Mouse (Mus musculus) megakaryocyte, embryonic 14.5 days (primary cell): ENCODE results near the gene Gm21885. TPM values are rescaled to one million over a fixed set of nuclear protein-coding genes. Genes with fewer than 3 reads are reported as not detected.
A peak's percentile ranks its signal among the peaks of the same experiment; 100 is the strongest.

Experiments used
- H3K27me3 ChIP-seq: replicated peaks from 2 replicates; pipeline ENCODE3; 2012; ENCODE audit warnings: inconsistent platforms
- H3K36me3 ChIP-seq: replicated peaks from 2 replicates; pipeline ENCODE3; 2012; ENCODE audit warnings: low read length, inconsistent platforms, mixed read lengths
- H3K4me1 ChIP-seq: 2 replicates; pipeline ENCODE4 v1.6.1; 2012; ENCODE audit warnings: inconsistent platforms
- H3K4me3 ChIP-seq: replicated peaks from 2 replicates; pipeline ENCODE3; 2012; ENCODE audit warnings: moderate library complexity, mild to moderate bottlenecking, inconsistent platforms
- H3K9me3 ChIP-seq: 2 replicates; pipeline ENCODE4 v1.6.1; 2012; ENCODE audit warnings: inconsistent platforms
- FLI1 ChIP-seq: IDR thresholded peaks from 2 replicates; pipeline ENCODE4 v1.6.1; 2012; ENCODE audit warnings: low read length, inconsistent platforms, mixed read lengths
- GATA1 ChIP-seq: IDR thresholded peaks from 3 replicates; pipeline ENCODE4 v1.6.1; 2012; ENCODE audit warnings: mixed read lengths, low read length, inconsistent platforms, borderline replicate concordance
- polyA plus RNA-seq: library from polyadenylated mRNA; stranded (reverse); fragments of >175 nt; gene quantifications from 2 replicates; pipeline ENCODE4 v1.2.3, GENCODE M21; 2012; ENCODE audit warnings: low replicate concordance; ENCODE audit not compliant: insufficient read depth

Gm21885 gene
- polyA plus RNA-seq, 1 experiment: not detected

DNA sequence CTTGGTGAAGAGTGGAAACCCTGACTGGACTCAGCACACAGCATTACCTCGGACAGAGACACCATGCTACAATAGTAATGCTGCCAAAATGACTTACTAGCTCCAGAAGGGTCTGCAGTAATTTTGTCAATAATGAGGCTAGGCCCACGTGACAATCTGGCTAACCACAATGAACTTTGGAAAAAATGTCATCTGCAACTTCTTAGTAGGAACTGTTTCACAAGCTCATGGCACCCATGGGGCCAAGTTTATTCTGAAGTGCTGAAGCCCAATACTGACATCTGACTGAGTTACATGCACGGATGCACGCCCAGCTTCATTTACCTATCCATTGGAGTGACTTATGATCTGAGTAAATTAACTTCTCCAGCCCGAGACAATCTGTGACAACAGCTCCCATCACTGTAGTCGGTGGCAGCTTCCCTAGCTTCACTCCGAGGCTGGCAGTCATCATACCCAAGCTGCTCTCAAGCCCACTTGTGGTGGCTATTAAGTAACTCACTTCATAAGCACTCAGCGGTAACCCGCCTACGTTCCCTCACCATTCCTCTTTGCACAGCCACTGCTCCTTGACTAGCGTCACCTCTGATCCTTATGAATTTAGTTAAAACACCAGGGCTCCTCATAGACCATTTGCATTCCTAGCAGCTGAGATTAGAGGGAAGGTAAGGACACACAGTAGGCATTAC, 4.4 kb downstream of the Gm21885 start:
- H3K4me3 ChIP-seq: no peak overlapping the region
- H3K9me3 ChIP-seq: no peaks in the 10 kb centered on the region
- no peaks in the 10 kb centered on the region for H3K27me3 ChIP-seq
- TF ChIP-seq GATA1: no peak
- TF ChIP-seq FLI1: no peak
- H3K36me3 ChIP-seq: peaks cover 95% of the 10 kb centered on the region
- H3K4me1 ChIP-seq: peaks cover 17% of the 10 kb centered on the region; the same call in 1 of the 2 replicates

DNA sequence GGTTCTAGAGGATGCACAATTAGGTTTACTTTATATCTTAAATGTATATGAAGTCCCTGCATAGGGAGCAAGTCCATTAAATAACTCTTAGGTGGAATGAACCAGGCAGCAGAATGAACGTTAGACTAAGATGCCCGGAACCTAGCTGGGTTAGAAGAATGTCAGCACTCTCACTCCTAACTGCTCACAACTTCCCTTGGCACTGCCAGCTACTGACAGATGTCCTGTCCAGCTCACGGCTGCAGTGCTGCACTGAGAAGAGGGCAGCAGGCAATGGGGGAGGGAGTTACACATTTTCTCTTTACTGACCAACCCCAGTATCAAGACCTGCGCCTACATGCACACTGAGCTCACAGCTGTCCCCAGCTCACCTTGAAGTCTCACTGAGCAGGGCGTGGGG, 5.4 kb downstream of the Gm21885 start:
- Histone ChIP-seq H3K4me3 (no peak overlapping the region), H3K4me1 (peaks cover 8% of the 10 kb centered on the region; the same call in 1 of the 2 replicates), H3K9me3 (no peaks in the 10 kb centered on the region), H3K27me3 (no peaks in the 10 kb centered on the region), H3K36me3 (peaks cover 97% of the 10 kb centered on the region)
- TF ChIP-seq FLI1: no peak
- no peak for TF ChIP-seq GATA1

GRCm38 (mm10) chr11:94290062-94290740, 8.5 kb downstream of the Gm21885 start:
- H3K27me3 ChIP-seq: no peaks in the 10 kb centered on the region
- TF ChIP-seq GATA1 (no peak), FLI1 (no peak)
- H3K4me1 ChIP-seq: peaks cover 8% of the 10 kb centered on the region; the same call in 1 of the 2 replicates
- H3K9me3 ChIP-seq: no peaks in the 10 kb centered on the region
- no peak overlapping the region for H3K4me3 ChIP-seq
- H3K36me3 ChIP-seq: peaks cover 100% of the 10 kb centered on the region

DNA sequence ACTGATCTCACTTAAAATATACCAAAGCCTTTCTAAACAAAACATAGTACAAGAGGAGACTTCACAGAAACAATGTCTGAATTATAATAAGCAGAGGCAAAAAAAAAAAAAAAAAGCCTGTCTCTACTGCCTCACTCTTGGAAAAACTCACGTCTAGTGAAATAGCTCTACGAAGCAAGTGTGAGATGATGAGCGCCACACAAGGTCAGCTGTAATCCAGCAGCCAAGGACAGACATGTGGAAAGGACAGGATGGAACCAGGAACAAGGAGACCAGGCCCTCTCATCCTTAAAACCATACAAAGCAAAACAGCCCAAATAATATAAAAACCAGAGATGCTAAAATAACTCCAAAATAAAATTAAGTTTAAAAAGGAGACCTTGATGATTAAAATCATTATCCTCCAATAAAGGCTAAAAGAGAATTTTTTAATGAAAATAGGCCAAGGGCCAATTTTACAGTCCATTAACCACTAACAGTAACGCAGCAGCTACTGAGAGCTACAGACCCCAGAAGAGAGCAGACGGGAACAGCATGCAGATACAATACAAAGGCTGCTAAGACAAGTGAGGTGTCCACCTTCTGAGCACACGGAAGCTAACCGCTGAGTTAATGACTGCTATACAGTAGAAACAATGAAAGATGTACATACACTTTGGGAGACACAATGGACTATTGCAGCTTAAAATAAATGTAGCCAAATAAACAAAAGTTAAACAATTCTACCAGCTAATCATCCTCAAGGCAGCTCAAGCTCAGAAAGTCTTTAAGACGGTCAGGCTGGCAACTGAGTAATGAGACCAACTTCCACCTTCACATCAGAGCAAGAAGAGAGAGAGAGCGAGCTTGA, 13.5 kb downstream of the Gm21885 start:
- Histone ChIP-seq H3K9me3 (no peaks in the 10 kb centered on the region), H3K27me3 (no peaks in the 10 kb centered on the region), H3K4me3 (no peak overlapping the region), H3K4me1 (no peaks in the 10 kb centered on the region), H3K36me3 (peaks cover 99% of the 10 kb centered on the region)
- TF ChIP-seq GATA1: no peak
- no peak for TF ChIP-seq FLI1

DNA sequence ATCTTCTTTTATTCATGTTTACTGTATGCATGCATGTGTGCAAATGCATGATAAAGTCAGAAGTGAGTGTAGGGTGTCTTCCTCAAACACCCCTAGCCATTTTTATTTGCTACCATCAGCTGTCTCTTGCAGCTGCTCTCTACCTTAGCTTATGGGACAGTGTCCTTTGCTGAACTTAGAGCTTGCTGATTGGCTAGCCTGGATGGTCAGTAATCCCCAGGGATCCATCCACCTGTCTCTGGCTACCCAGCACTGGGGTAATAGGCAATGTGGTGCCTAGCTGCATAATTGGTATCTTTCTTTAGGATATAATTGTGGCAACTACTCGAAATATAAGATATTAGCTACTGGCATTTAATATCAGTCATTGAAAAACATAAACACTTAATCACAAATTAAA, 31.1 kb downstream of the Gm21885 start:
- H3K27me3 ChIP-seq: no peaks in the 10 kb centered on the region
- TF ChIP-seq GATA1 (no peak), FLI1 (no peak)
- peaks cover 71% of the 10 kb centered on the region for H3K4me1 ChIP-seq
- no peak overlapping the region for H3K4me3 ChIP-seq
- no peaks in the 10 kb centered on the region for H3K9me3 ChIP-seq
- H3K36me3 ChIP-seq: peaks cover 44% of the 10 kb centered on the region

GRCm38 (mm10) chr11:94314098-94314652, 32.5 kb downstream of the Gm21885 start:
- no peak for TF ChIP-seq GATA1
- TF ChIP-seq FLI1: no peak
- peak overlapping the region; percentile 14 for H3K4me3 ChIP-seq
- no peaks in the 10 kb centered on the region for H3K27me3 ChIP-seq
- no peaks in the 10 kb centered on the region for H3K9me3 ChIP-seq
- H3K36me3 ChIP-seq: peaks cover 37% of the 10 kb centered on the region
- peaks cover 80% of the 10 kb centered on the region for H3K4me1 ChIP-seq

DNA sequence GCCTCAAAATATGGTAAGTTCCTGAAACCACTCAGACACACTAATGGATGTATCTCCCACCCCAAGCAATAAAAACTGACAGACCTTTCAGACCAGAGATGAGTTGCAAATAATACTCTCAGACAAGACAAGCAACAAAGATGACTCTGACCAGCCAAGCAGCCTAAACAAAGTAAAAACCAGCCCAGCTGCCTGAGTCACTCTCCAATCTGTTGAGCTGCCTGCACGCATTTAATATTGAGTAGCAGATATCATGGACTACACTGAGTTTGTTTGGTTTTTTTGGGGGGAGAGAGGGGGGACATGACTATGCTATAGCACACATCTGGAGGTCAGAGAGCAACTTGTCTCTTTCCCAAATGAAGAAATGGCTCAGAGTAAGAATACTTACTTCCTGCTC, 33.6 kb downstream of the Gm21885 start:
- H3K9me3 ChIP-seq: no peaks in the 10 kb centered on the region
- H3K27me3 ChIP-seq: no peaks in the 10 kb centered on the region
- TF ChIP-seq GATA1: no peak
- no peak for TF ChIP-seq FLI1
- H3K4me1 ChIP-seq: peaks cover 91% of the 10 kb centered on the region
- peaks cover 37% of the 10 kb centered on the region for H3K36me3 ChIP-seq
- H3K4me3 ChIP-seq: peak overlapping the region; percentile 65

- Histone ChIP-seq H3K4me3 (no peak overlapping the region), H3K36me3 (peaks cover 30% of the 10 kb centered on the region), H3K27me3 (no peaks in the 10 kb centered on the region), H3K9me3 (no peaks in the 10 kb centered on the region), H3K4me1 (peaks cover 80% of the 10 kb centered on the region)
- TF ChIP-seq GATA1 (no peak), FLI1 (no peak)
These were observed 34.9 kb downstream of the Gm21885 start for GRCm38 (mm10) chr11:94316528-94316927.

GRCm38 (mm10) chr11:94317014-94317413, 35.3 kb downstream of the Gm21885 start:
- Histone ChIP-seq H3K4me3 (peak overlapping the region; percentile 7), H3K36me3 (peaks cover 30% of the 10 kb centered on the region), H3K4me1 (peaks cover 76% of the 10 kb centered on the region), H3K9me3 (no peaks in the 10 kb centered on the region), H3K27me3 (no peaks in the 10 kb centered on the region)
- no peak for TF ChIP-seq GATA1
- TF ChIP-seq FLI1: no peak
